ENCODE assay signal across 11 mouse cellular contexts in the genomic region with DNA sequence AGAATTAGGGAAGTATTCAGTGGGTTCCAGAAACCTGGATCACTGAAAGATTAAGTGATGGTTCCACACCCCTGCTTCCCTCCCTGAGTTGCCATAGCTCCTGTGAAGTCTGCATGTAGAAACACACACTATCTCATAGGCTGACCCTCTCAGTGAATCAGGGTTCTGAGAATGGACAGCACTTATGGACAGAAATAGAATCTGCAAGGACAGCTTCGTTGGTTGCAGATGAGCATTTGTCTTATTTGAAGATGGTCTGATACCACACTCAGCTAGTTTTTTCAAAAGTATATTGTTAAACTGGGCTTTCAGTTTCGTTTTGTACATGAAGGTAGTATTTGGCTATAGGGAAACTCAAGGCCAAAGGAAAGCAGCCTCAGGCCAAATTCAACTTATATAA. TPM values are rescaled to one million over a fixed set of nuclear protein-coding genes. Genes with fewer than 3 reads are reported as not detected.
A peak's percentile ranks its signal among the peaks of the same experiment; 100 is the strongest.
DNase-seq lines count a peak whose midpoint lies in the region; ATAC-seq and TF ChIP-seq lines count a peak whose summit lies in the region.
"Had no signal": no experiment of that assay in that cellular context is flagged by ENCODE, and none has a peak within 500 bp of the region (broad histone marks: within the 10 kb centered on the region; RNA-seq: fewer than 3 reads in every experiment).

No protein-coding gene starts in this region.

- H3K27me3 ChIP-seq in midbrain, embryonic 10.5 days (ENCODE audit: low read depth, poor library complexity, severe bottlenecking): peaks cover 6% of the 10 kb centered on the region; the same call in 1 of the 2 replicates
- no peaks in the 10 kb centered on the region for H3K27me3 ChIP-seq in midbrain, embryonic 15.5 days (replicated peaks)
- no peaks in the 10 kb centered on the region for H3K27me3 ChIP-seq in hindbrain, embryonic 14.5 days (ENCODE audit: control insufficient read depth, insufficient read depth, low read length)
- H3K27me3 ChIP-seq in cerebellum, adult 2 months (ENCODE audit: control insufficient read depth, insufficient read depth, low read length): no peaks in the 10 kb centered on the region

- intact Hi-C loops in gastrocnemius, adult 2 months (cut with DNase I): no loop called here

- H3K9ac ChIP-seq in midbrain, embryonic 15.5 days: no peak overlapping the region
- no peak overlapping the region for H3K9ac ChIP-seq in hindbrain, embryonic 14.5 days

- peaks cover 11% of the 10 kb centered on the region for H3K36me3 ChIP-seq in midbrain, embryonic 10.5 days
- H3K36me3 ChIP-seq in midbrain, embryonic 15.5 days (replicated peaks): no peaks in the 10 kb centered on the region
- peaks cover 9% of the 10 kb centered on the region; the same call in 1 of the 2 replicates for H3K36me3 ChIP-seq in hindbrain, embryonic 14.5 days (replicated peaks; ENCODE audit: control insufficient read depth, insufficient read depth)

- no peaks in the 10 kb centered on the region for H3K9me3 ChIP-seq in midbrain, embryonic 10.5 days (replicated peaks)
- H3K9me3 ChIP-seq in midbrain, embryonic 15.5 days: no peaks in the 10 kb centered on the region
- H3K9me3 ChIP-seq in hindbrain, embryonic 14.5 days (ENCODE audit: control insufficient read depth, low read length): no peaks in the 10 kb centered on the region

- WGBS in midbrain, embryonic 10.5 days: 86% methylated on average over 2 of the region's 2 CpGs
- 76% methylated on average over 2 of the region's 2 CpGs for WGBS in midbrain, embryonic 15.5 days
- 84% methylated on average over 2 of the region's 2 CpGs for WGBS in hindbrain, embryonic 14.5 days
- WGBS in cerebellum, adult 2 months: 81% methylated on average over 2 of the region's 2 CpGs

- DNase-seq in gastrocnemius, adult 2 months: no peak
- DNase-seq in gastrocnemius, postnatal 25 days: no peak
- DNase-seq in midbrain, embryonic 10.5 days (ENCODE audit: low spot score): no peak
- DNase-seq in hindbrain, embryonic 14.5 days (ENCODE audit: low spot score): no peak
- DNase-seq in naive thymus-derived CD4-positive, alpha-beta T cell, adult 2 months (ENCODE audit: low read depth): peak; percentile 54
- no peak for DNase-seq in left cerebral cortex, adult 11 months (ENCODE audit: low spot score)
- DNase-seq in cerebellum, adult 2 months: no peak
- DNase-seq: adrenal gland, adult 8-10 months; cerebellum, adult 8-10 months had no signal

- no peak for TF ChIP-seq POLR2A in cerebellum, adult 2 months (IDR thresholded peaks at IDR 0.05; ENCODE audit: borderline replicate concordance, insufficient read depth, low read length)

- no peak for TF ChIP-seq CTCF in gastrocnemius, adult 2 months (IDR thresholded peaks at IDR 0.05)
- TF ChIP-seq CTCF in cerebellum, adult 2 months (IDR thresholded peaks at IDR 0.05; ENCODE audit: borderline replicate concordance, insufficient read depth, low read depth, low read length): no peak

- H3K4me3 ChIP-seq in gastrocnemius, adult 2 months: peak overlapping the region; percentile 4; the same call in 1 of the 2 replicates
- H3K4me3 ChIP-seq in midbrain, embryonic 10.5 days: peak overlapping the region; percentile 71; the same call in 1 of the 2 replicates
- H3K4me3 ChIP-seq in midbrain, embryonic 15.5 days: no peak overlapping the region
- H3K4me3 ChIP-seq in hindbrain, embryonic 14.5 days (replicated peaks; ENCODE audit: low read length): 0 out of 2 replicates have a peak overlapping the region, but pooled peaks have one; percentile 78
- H3K4me3 ChIP-seq in cerebellum, adult 2 months (replicated peaks; ENCODE audit: insufficient read depth, low read depth, low read length): no peak overlapping the region

- H3K27ac ChIP-seq in gastrocnemius, adult 2 months: peak overlapping the region; percentile 98; the same call in 1 of the 2 replicates
- no peak overlapping the region for H3K27ac ChIP-seq in midbrain, embryonic 10.5 days (replicated peaks)
- no peak overlapping the region for H3K27ac ChIP-seq in midbrain, embryonic 15.5 days
- H3K27ac ChIP-seq in hindbrain, embryonic 14.5 days: no peak overlapping the region
- H3K27ac ChIP-seq in cerebellum, adult 2 months (ENCODE audit: insufficient read depth, low read length): no peak overlapping the region

- ATAC-seq in midbrain, embryonic 15.5 days (replicated peaks): no peak
- no peak for ATAC-seq in hindbrain, embryonic 14.5 days (ENCODE audit: low FRiP score)

- peaks cover 14% of the 10 kb centered on the region for H3K4me1 ChIP-seq in midbrain, embryonic 10.5 days
- peaks cover 11% of the 10 kb centered on the region for H3K4me1 ChIP-seq in midbrain, embryonic 15.5 days
- H3K4me1 ChIP-seq in hindbrain, embryonic 14.5 days (replicated peaks; ENCODE audit: control insufficient read depth, insufficient read depth, low read length): peaks cover 8% of the 10 kb centered on the region; the same call in 1 of the 2 replicates
- H3K4me1 ChIP-seq in cerebellum, adult 2 months (ENCODE audit: control insufficient read depth, insufficient read depth, low read length): no peaks in the 10 kb centered on the region

- no peak overlapping the region for H3K4me2 ChIP-seq in midbrain, embryonic 15.5 days
- H3K4me2 ChIP-seq in hindbrain, embryonic 14.5 days (replicated peaks): 0 out of 2 replicates have a peak overlapping the region, but pooled peaks have one; percentile 55

RNA-seq across cellular contexts. Expression of a gene that starts 1.2 kb away (rescaled TPM):
- 1 to 10 TPM; 8.0 to 8.4 TPM for total RNA-seq in gastrocnemius, adult 2 months (2021)
- total RNA-seq in gastrocnemius, postnatal 25 days (2021): 1 to 10 TPM; 5.4 to 7.5 TPM
- 26.7 and 33.5 TPM in 2 replicates for polyA plus RNA-seq in midbrain, embryonic 10.5 days (2016; fragmentation: Nextera tagmentation; extraction: Ambion mirVana)
- 10.5 and 10.8 TPM in 2 replicates for polyA plus RNA-seq in midbrain, embryonic 15.5 days (2015; fragmentation: Nextera tagmentation; extraction: Ambion mirVana)
- 8.4 and 10.5 TPM in 2 replicates for polyA plus RNA-seq in hindbrain, embryonic 14.5 days (2014; fragmentation: Nextera tagmentation; extraction: Ambion mirVana)
- polyA plus RNA-seq in cerebellum, adult 2 months (2012; rRNA removed): 15.1 and 15.7 TPM in 2 replicates

RNA-seq across cellular contexts. Expression of a gene that starts 9.2 kb away (rescaled TPM):
- not detected for total RNA-seq in gastrocnemius, adult 2 months (2021)
- not detected for total RNA-seq in gastrocnemius, postnatal 25 days (2021)
- polyA plus RNA-seq in midbrain, embryonic 10.5 days (2016; fragmentation: Nextera tagmentation; extraction: Ambion mirVana): 0.16 and 0.34 TPM in 2 replicates
- 0.32 and 0.74 TPM in 2 replicates for polyA plus RNA-seq in midbrain, embryonic 15.5 days (2015; fragmentation: Nextera tagmentation; extraction: Ambion mirVana)
- polyA plus RNA-seq in hindbrain, embryonic 14.5 days (2014; fragmentation: Nextera tagmentation; extraction: Ambion mirVana): 0.20 and 0.51 TPM in 2 replicates
- 0.57 and 0.63 TPM in 2 replicates for polyA plus RNA-seq in cerebellum, adult 2 months (2012; rRNA removed)

RNA-seq across cellular contexts. Expression of a gene that starts 49.3 kb away (rescaled TPM):
- not detected for total RNA-seq in gastrocnemius, adult 2 months (2021)
- not detected for total RNA-seq in gastrocnemius, postnatal 25 days (2021)
- 0.31 and 0.99 TPM in 2 replicates for polyA plus RNA-seq in midbrain, embryonic 10.5 days (2016; fragmentation: Nextera tagmentation; extraction: Ambion mirVana)
- polyA plus RNA-seq in midbrain, embryonic 15.5 days (2015; fragmentation: Nextera tagmentation; extraction: Ambion mirVana): 1.1 and 1.2 TPM in 2 replicates
- polyA plus RNA-seq in hindbrain, embryonic 14.5 days (2014; fragmentation: Nextera tagmentation; extraction: Ambion mirVana): 0.44 and 0.46 TPM in 2 replicates
- 0.59 and 1.1 TPM in 2 replicates for polyA plus RNA-seq in cerebellum, adult 2 months (2012; rRNA removed)
- total RNA-seq: hematopoietic stem cell, adult 5-6 weeks had no signal

Comparison
In these comparisons a context has a peak if more than half of its experiments do, and no peak if none do; other contexts are left out.
1. H3K4me3 ChIP-seq: peak in gastrocnemius, adult 2 months (single experiment), midbrain, embryonic 10.5 days (single experiment) and hindbrain, embryonic 14.5 days (single experiment); none in midbrain, embryonic 15.5 days (single experiment) and cerebellum, adult 2 months (single experiment).